Mouse (Mus musculus): ENCODE data around the gene Gm10181.
A peak's percentile ranks its signal among the peaks of the same experiment; 100 is the strongest.

Gene Gm10181

DNA sequence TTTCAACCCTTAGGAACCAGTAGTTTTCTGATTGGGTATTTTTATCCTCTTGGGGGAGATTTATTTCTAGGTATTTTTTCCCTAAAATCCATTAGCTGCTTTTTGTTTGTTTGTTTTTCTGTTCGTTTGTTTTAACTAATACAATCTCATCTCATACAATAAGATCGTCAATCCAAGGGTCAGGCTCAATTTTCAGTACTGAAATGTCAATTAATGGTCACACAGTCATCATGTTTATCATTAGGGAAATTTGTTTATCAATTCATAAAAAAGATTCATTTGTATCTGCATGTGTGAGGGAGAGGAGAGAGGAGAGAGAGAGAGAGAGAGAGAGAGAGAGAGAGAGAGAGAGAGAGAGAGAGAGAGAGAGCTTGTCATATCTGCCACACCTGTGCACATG lies at the start of gene Gm10181:
Gene Gm10181, plus strand, starts transcription at position 301 of the 400 bp plus-strand sequence.
- H3K27me3 ChIP-seq (ENCODE audit: control insufficient read depth, insufficient read depth, low read length, poor library complexity, severe bottlenecking), result no peaks in the 10 kb centered on the region; the same call in 1 of the 2 replicates
- no peaks in the 10 kb centered on the region for H3K36me3 ChIP-seq (ENCODE audit: control insufficient read depth, insufficient read depth, low read length, poor library complexity, severe bottlenecking)
- DNase-seq (ENCODE audit: low read depth, low spot score), result no peak

DNA sequence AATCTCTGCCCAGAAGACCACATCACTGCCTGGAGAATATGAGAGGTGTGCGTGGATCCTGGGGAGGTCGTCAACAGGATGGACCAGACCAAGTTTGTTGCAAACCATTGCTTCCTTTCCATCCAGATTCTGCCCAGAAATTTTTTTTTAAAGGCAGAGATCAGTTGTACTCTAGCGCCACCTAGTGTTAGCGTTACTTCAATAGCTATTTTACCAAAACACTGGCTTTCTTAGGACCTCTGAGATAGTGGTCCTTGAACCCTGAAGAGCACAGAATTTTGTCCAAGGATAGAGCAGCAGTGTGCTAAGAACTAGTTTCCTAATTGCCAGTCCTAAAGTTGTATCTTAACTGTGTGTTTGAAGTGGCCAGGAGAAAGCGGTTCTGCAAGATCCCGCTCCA lies 47.6 kb upstream of the Gm10181 start:
- peak; percentile 64 for DNase-seq (ENCODE audit: low read depth, low spot score)

DNA sequence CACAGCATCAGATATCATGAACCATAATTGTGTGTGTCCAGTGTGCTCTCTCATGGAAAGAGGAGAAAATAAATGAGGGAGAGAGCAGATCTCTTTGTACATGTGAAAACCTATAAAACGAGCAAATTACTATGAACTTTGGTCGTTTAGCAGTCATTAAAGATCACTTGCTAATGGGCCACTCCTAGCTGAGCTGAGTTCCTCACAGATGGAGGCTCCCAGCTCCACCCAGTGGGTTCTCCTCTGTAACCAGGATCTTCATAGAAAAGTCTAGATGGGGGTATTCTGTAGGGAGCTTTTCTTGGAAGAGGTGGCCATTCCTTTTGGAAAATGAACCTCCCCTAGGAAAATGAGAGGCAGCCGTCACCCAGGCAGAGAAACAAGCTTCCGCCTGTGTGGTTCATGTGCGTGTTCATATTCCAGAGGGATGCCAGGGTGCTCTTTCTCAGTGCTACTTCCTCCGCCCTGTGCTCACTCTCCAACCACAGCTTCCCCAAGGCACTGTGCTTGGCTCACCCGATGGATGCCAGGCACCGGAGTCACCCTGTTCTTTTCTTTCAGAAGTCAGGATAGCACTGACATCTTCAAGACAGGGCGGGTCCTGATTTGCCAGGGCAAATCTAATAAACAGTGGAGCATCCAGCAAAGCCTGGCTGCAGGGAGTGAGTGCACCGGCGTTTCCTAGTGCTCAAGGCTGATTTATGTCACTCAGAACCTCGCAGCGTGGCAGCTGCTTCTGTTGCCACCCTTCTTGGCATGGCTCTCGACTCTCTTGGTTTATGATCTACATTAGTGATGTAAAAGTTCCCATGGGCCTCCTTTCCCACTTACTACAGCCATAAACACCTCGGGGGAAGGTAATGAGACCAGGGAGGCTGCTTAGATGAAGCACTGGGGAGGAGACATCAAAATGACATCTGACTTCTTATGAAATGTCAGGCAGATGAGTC lies 46.8 kb upstream of the Gm10181 start:
- Histone ChIP-seq H3K36me3 (ENCODE audit: control insufficient read depth, insufficient read depth, low read length, poor library complexity, severe bottlenecking) (no peaks in the 10 kb centered on the region), H3K27me3 (ENCODE audit: control insufficient read depth, insufficient read depth, low read length, poor library complexity, severe bottlenecking) (no peaks in the 10 kb centered on the region)
- no peak for DNase-seq (ENCODE audit: low read depth, low spot score)

More for the DNA sequence above, 47.6 kb upstream of the Gm10181 start:
- Histone ChIP-seq H3K36me3 (ENCODE audit: control insufficient read depth, insufficient read depth, low read length, poor library complexity, severe bottlenecking) (no peaks in the 10 kb centered on the region), H3K27me3 (ENCODE audit: control insufficient read depth, insufficient read depth, low read length, poor library complexity, severe bottlenecking) (no peaks in the 10 kb centered on the region)

DNA sequence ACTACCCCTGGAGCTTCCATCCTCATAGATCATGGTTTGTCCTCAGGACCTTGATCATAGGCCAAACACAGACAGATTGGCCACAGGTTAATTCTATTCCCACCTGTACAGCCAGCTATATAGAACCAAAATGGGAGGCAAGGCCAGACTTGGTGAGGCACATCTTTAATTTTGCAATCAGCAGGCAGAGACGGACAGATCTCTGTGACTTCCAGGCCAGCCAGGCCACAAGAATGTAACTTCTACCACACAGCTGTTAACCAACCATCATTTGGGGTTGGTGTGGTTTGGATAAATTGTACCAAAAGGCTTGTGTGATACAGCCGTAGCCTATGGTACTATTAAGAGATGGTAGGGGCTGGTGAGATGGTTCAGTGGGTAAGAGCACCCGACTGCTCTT lies 44.9 kb upstream of the Gm10181 start:
- no peaks in the 10 kb centered on the region for H3K36me3 ChIP-seq (ENCODE audit: control insufficient read depth, insufficient read depth, low read length, poor library complexity, severe bottlenecking)
- DNase-seq (ENCODE audit: low read depth, low spot score), result no peak
- H3K27me3 ChIP-seq (ENCODE audit: control insufficient read depth, insufficient read depth, low read length, poor library complexity, severe bottlenecking), result no peaks in the 10 kb centered on the region

DNA sequence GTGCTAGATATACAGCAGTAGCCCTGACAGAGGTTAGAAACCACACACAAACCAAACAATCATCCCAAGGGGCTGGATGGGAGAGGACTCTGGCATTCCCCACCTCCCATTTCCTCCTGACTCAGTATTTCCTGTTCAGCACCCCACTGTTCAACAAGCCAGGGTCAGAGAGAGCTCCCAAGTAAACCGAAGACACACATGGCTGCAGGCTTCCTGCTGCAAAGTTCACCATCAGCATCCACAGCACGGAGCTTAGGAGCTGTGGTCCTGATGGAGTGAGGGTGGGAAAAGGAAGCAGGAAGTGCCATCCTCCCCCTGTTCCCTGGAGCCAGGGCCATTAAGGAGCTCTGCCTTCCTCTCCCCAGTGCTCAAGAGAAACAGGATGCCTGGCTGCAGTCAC lies 40.9 kb upstream of the Gm10181 start:
- DNase-seq (ENCODE audit: low read depth, low spot score), result no peak
- H3K27me3 ChIP-seq (ENCODE audit: control insufficient read depth, insufficient read depth, low read length, poor library complexity, severe bottlenecking), result no peaks in the 10 kb centered on the region
- no peaks in the 10 kb centered on the region for H3K36me3 ChIP-seq (ENCODE audit: control insufficient read depth, insufficient read depth, low read length, poor library complexity, severe bottlenecking)

DNA sequence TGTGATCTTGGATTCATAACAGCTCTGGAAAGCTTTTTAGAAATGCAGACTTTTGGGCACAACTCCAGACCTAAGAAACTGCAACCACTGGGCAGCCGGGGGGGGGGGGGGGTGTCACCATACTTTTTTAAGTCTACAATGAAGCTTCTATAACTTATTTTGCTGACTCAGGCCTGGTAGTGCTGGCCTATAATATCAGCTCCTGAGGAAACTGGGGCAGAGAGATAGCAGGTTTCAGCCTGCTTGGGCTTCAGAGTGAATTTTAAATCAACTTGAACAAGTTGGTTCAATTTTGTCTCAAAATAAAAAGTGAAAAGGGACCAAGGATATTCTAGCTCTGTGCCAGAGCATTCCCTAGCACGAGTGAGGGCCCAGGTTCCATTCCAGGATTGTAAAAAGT lies 40.3 kb upstream of the Gm10181 start:
- DNase-seq (ENCODE audit: low read depth, low spot score), result no peak
- H3K27me3 ChIP-seq (ENCODE audit: control insufficient read depth, insufficient read depth, low read length, poor library complexity, severe bottlenecking), result no peaks in the 10 kb centered on the region
- no peaks in the 10 kb centered on the region for H3K36me3 ChIP-seq (ENCODE audit: control insufficient read depth, insufficient read depth, low read length, poor library complexity, severe bottlenecking)

DNA sequence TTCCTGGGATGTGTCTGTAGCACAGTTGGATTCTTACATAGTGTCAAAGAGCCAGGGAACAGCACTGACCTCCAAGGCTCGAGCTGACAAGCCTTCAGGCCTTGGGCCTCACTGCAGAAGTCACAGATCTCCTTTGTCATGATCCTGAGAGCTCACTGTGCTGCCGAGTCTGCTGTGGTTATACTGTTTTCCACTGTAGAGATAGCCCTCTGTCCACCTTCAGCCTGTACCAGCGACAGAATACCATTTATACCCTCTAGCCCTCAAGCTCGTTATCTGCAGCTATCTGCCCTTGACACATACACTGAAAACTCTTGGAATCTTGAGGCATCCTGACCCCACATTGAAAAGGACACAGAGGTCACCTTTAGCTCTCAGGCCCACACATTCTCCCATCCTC lies 37.3 kb upstream of the Gm10181 start:
- no peaks in the 10 kb centered on the region for H3K27me3 ChIP-seq (ENCODE audit: control insufficient read depth, insufficient read depth, low read length, poor library complexity, severe bottlenecking)
- DNase-seq (ENCODE audit: low read depth, low spot score), result no peak
- H3K36me3 ChIP-seq (ENCODE audit: control insufficient read depth, insufficient read depth, low read length, poor library complexity, severe bottlenecking), result no peaks in the 10 kb centered on the region

DNA sequence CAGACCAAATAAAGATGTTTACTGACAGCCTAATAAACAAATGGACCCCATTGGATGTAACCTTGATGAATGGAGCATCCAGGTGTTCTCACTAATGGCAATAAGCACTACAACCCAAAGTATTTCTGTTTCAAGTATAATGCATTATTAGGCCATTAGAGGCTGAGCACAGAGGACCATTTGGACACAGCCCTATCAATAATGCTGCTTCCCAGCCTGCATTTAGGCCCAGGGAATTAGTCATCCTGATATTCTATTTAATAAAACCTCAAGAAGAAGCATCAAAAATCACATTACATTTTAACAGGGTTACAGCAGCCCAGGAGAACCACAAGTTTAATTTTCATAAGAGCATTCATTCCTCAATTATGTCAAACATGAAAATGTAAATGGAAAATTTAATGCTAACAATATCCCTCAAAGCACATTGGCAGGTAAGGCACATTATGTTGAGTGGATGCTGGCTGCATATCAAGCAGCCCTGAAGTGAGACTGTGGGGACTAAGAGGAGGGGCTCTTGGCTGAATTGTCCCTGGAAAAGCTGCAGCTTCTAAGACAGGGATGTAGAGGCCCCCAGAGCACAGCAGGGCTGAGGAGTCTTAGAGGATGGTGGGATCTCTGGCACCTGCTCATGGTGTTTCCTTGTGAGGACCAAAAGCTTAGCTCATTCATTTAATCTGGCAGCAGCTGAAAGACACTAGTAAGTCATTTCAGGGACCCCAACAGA lies 33.4 kb upstream of the Gm10181 start:
- no peaks in the 10 kb centered on the region for H3K36me3 ChIP-seq (ENCODE audit: control insufficient read depth, insufficient read depth, low read length, poor library complexity, severe bottlenecking)
- H3K27me3 ChIP-seq (ENCODE audit: control insufficient read depth, insufficient read depth, low read length, poor library complexity, severe bottlenecking), result no peaks in the 10 kb centered on the region

DNA sequence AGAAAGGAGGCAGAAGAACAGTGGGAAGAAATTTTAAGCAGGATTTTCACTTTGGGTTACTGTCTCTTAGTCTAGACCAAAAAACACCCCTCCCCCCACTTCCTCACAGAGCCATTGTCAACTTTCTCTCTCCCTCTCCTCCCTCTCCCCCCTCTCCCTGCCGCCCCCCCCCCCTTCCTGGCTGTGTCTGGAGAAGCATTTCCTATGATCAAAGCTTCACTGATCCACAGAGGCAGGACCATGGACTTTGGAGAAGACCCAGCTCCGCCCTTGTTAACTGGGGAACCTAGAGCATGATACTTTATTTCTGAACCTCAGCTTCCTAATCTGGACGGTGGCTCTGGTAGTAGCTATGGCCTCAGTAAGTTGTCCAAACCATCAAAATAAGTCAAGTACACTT lies 30.5 kb upstream of the Gm10181 start:
- no peaks in the 10 kb centered on the region for H3K27me3 ChIP-seq (ENCODE audit: control insufficient read depth, insufficient read depth, low read length, poor library complexity, severe bottlenecking)
- DNase-seq (ENCODE audit: low read depth, low spot score), result no peak
- no peaks in the 10 kb centered on the region for H3K36me3 ChIP-seq (ENCODE audit: control insufficient read depth, insufficient read depth, low read length, poor library complexity, severe bottlenecking)

More for the DNA sequence above, 33.4 kb upstream of the Gm10181 start:
- DNase-seq (ENCODE audit: low read depth, low spot score), result no peak

DNA sequence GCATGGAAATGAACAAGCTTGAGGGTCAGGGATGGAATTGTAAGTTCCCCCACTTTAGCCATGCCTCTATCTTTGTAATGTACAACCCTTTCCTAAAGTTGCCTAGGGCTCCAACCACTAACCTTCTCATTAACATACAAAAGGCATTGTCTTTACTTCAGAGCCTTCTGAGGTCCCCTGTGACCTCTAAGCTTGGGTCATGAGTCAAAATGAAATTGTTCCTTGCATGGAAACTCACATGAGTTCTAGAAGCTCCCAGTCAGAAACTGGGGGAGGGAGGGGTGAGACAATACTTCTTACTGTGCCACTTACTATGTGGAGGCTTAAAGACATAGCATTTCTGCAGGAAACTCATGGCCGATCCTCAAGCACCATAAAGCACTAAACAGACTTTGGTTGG lies 16.6 kb upstream of the Gm10181 start:
- no peaks in the 10 kb centered on the region for H3K36me3 ChIP-seq (ENCODE audit: control insufficient read depth, insufficient read depth, low read length, poor library complexity, severe bottlenecking)
- DNase-seq (ENCODE audit: low read depth, low spot score), result no peak
- H3K27me3 ChIP-seq (ENCODE audit: control insufficient read depth, insufficient read depth, low read length, poor library complexity, severe bottlenecking), result no peaks in the 10 kb centered on the region

DNA sequence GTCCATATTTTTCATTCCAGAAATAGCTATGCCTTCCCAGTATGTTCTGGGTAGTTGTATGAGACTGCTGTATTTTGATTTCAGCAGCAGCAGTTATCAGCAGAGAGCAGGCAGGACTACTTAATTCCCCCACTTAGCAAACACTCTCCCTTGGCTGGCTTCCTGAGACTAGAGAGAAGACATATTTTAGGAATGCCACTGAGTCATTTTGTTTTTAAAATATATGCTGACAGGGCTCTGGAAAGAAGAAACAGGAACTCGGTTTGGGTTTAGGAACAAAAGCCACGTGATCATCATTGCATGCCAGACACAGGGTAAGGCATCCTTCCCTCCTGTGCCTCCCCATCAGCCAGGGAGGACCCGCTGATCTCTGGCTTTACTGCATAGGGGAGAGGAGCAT lies 13.2 kb upstream of the Gm10181 start:
- H3K36me3 ChIP-seq (ENCODE audit: control insufficient read depth, insufficient read depth, low read length, poor library complexity, severe bottlenecking), result no peaks in the 10 kb centered on the region
- no peak for DNase-seq (ENCODE audit: low read depth, low spot score)

DNA sequence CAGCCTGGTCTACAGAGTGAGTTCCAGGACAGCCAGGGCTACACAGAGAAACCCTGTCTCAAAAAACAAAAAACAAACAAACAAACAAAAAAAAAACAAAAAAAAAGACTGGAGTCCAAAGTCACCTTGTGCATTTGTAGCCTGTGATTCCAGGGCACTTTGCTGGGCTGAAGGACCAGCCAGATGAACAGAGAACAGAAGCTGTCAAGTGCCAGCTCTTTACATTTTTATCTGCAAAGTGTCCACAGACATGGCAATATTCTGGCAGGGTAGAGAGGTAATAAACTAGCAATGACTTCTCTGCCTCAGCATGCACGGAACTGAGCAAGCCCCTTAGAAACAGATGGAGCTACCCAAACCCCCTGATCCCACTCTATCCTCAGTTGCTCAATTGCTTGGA lies 12.7 kb upstream of the Gm10181 start:
- DNase-seq (ENCODE audit: low read depth, low spot score), result no peak
- Histone ChIP-seq H3K36me3 (ENCODE audit: control insufficient read depth, insufficient read depth, low read length, poor library complexity, severe bottlenecking) (no peaks in the 10 kb centered on the region), H3K27me3 (ENCODE audit: control insufficient read depth, insufficient read depth, low read length, poor library complexity, severe bottlenecking) (no peaks in the 10 kb centered on the region)

More for the DNA sequence above, 13.2 kb upstream of the Gm10181 start:
- H3K27me3 ChIP-seq (ENCODE audit: control insufficient read depth, insufficient read depth, low read length, poor library complexity, severe bottlenecking), result no peaks in the 10 kb centered on the region

DNA sequence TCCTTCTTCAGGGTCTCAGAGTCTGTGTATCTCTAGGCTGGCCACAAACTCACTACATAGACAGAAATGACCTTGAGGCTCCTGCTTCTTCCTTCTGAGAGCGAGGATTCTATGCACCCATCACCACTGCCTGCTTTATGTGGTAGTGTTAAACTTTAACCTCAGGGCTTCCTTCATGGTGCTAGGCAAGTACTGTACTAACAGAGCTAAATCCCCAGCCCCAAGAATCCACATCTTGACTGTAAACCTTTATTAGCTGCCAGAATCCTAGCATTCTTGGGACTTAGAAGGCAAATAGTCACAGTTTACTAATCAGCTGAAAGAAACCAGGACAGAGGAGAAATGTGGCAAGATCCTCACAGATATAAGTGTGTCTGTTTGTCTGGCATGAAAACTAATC lies 1.6 kb downstream of the Gm10181 start:
- H3K36me3 ChIP-seq (ENCODE audit: control insufficient read depth, insufficient read depth, low read length, poor library complexity, severe bottlenecking), result no peaks in the 10 kb centered on the region
- no peaks in the 10 kb centered on the region; the same call in 1 of the 2 replicates for H3K27me3 ChIP-seq (ENCODE audit: control insufficient read depth, insufficient read depth, low read length, poor library complexity, severe bottlenecking)
- no peak for DNase-seq (ENCODE audit: low read depth, low spot score)

DNA sequence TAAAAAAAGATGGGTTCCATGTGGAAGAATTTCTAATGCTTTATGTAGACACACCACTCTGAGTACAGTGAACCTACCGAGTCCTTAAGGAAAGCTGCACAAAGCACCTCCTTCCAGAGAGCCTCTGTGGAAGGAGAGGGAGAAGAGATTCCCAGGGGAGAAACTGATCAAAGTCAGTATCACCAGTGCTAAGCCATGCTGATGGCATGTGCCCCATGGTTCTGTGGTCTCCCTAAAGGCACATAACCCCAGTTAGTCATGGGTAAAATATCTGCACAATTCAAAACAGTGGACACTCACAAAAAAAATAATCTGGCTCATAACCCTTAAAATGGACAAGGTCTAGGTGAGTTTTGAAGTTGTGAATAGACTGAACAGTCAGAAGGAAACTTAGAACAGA lies 13.7 kb downstream of the Gm10181 start:
- Histone ChIP-seq H3K27me3 (ENCODE audit: control insufficient read depth, insufficient read depth, low read length, poor library complexity, severe bottlenecking) (no peaks in the 10 kb centered on the region; the same call in 1 of the 2 replicates), H3K36me3 (ENCODE audit: control insufficient read depth, insufficient read depth, low read length, poor library complexity, severe bottlenecking) (peaks cover 11% of the 10 kb centered on the region; the same call in 1 of the 2 replicates)
- DNase-seq (ENCODE audit: low read depth, low spot score), result no peak

DNA sequence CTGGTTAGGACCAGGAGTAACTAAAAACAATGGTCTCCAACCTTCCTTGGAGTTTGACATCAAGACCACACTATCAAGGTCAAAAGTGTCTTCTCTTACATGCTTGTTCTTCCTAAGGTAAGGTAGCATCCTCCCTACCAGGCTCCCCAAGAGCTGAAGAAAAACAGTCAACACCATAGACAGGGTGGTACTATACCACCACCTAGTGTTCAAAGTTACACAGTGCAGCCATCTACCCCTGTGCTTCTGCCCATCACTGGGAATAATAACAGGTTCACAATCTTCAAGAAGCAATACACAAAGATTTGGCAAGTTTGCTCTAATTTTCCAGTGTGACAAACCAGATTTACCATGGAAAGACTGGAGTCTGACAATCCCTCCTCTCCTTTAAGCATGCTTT lies 15.4 kb downstream of the Gm10181 start:
- H3K36me3 ChIP-seq (ENCODE audit: control insufficient read depth, insufficient read depth, low read length, poor library complexity, severe bottlenecking), result peaks cover 16% of the 10 kb centered on the region; the same call in 1 of the 2 replicates
- DNase-seq (ENCODE audit: low read depth, low spot score), result peak; percentile 63
- H3K27me3 ChIP-seq (ENCODE audit: control insufficient read depth, insufficient read depth, low read length, poor library complexity, severe bottlenecking), result no peaks in the 10 kb centered on the region; the same call in 1 of the 2 replicates

All from splenic B cell, adult 2 months (primary cell).